Mouse (Mus musculus) heart, adult 2 months (tissue): ENCODE data around the gene Tfb2m. TPM values are rescaled to one million over a fixed set of nuclear protein-coding genes. Genes with fewer than 3 reads are reported as not detected.

ENCODE experiments used
- DNase-seq, 2 experiments: peaks; one replicate each; pipeline ENCODE4 v3.0.0; 2021
- H3K27ac ChIP-seq: fragments of 200-600 bp; 2 replicates; pipeline ENCODE4 v1.8.1; 2022
- H3K27me3 ChIP-seq: fragments of 200-500 bp; 2 replicates; pipeline ENCODE4 v1.6.1; 2012; ENCODE audit warnings: mild to moderate bottlenecking, low read length, inconsistent platforms, mixed read lengths; ENCODE audit not compliant: control insufficient read depth, insufficient read depth
- H3K36me3 ChIP-seq: fragments of 200-500 bp; 2 replicates; pipeline ENCODE4 v1.6.1; 2012; ENCODE audit warnings: low read length, inconsistent platforms; ENCODE audit not compliant: control insufficient read depth, insufficient read depth
- H3K4me1 ChIP-seq: fragments of 200-500 bp; 2 replicates; pipeline ENCODE4 v1.6.1; 2011; ENCODE audit warnings: low read length; ENCODE audit not compliant: control insufficient read depth, insufficient read depth
- H3K4me3 ChIP-seq: fragments of 200-600 bp; 2 replicates; pipeline ENCODE4 v1.8.1; 2022
- H3K79me2 ChIP-seq: fragments of 200-500 bp; replicated peaks from 2 replicates; pipeline ENCODE4 v1.6.1; 2012; ENCODE audit warnings: mild to moderate bottlenecking, inconsistent platforms, low read length, moderate library complexity, mixed read lengths; ENCODE audit not compliant: control insufficient read depth, insufficient read depth
- H3K9ac ChIP-seq: fragments of 200-500 bp; 2 replicates; pipeline ENCODE4 v1.6.1; 2012; ENCODE audit warnings: low read depth, mild to moderate bottlenecking, control low read depth, inconsistent platforms, low read length, mixed read lengths
- CTCF ChIP-seq: fragments of 200-600 bp; IDR thresholded peaks from 2 replicates; pipeline ENCODE4 v1.8.1; 2022; ENCODE audit warnings: antibody characterized with exemption, mild to moderate bottlenecking, moderate library complexity
- EP300 ChIP-seq: fragments of 200-500 bp; IDR thresholded peaks from 2 replicates; pipeline ENCODE4 v1.6.1; 2011; ENCODE audit warnings: low read depth, low read length, control low read depth; ENCODE audit not compliant: insufficient read depth
- POLR2A ChIP-seq: fragments of 200-500 bp; IDR thresholded peaks from 2 replicates; pipeline ENCODE4 v1.6.1; 2011; ENCODE audit warnings: mild to moderate bottlenecking, low read depth, low read length, control low read depth; ENCODE audit not compliant: insufficient read depth
- WGBS: fragments of 180-500 bp; shearing (Covaris S2); methylation state at CpG from one replicate; pipeline ENCODE4 v1.1.7; 2018; 5-methylcytosine and 5-hydroxymethylcytosine counted together
- intact Hi-C: fragments of 180-260 bp; cut with DNase I; formaldehyde crosslinking; loops from one replicate; pipeline ENCODE4 v1.15.1; 2025
- polyA plus RNA-seq: library from polyadenylated mRNA; depleted of rRNA; stranded (reverse); fragments of >200 nt; gene quantifications from 2 replicates; pipeline ENCODE4 v1.2.3, GENCODE M21; 2012
- total RNA-seq, 2 experiments: library from RNA; stranded (reverse); gene quantifications; 2 replicates each; pipeline ENCODE4 v1.2.3; 2021

Gene Tfb2m
- total and polyA plus RNA-seq, 3 experiments: 19.2 to 58.3 (median 51.3) TPM

DNA sequence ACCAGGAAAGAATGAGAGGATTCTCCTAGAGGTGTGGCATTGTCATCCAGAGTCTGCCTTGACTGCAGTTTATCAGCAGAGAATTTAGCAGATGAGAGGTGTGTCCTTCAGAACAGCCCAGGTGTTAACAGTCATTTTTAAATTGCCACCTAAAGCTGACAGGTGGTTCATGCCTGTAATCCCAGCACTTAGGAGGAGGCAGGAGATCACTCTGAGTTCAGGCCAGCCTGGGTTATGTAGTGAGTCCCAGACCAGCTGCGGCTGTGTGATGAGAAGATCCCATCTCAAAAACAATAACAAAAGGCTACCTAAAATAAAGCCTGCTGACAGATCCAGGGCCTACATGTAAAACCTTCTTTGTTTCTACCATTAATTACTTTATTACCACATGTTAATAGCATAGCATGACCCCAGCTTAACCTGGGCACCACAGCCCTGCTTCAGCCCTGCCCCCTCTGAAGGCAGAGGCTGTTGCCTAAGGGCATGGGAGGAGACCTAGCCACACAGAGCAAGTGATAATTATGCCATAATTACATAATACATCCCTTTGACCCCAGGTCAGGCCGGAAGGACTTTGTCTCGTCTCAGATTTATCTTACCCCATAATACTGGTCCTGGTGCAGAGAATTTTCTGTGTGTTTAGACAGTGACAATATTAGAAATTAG is 40.5 kb upstream of the Tfb2m start:
- intact Hi-C loops: no loop called here
- 54% methylated on average over 3 of the region's 3 CpGs for WGBS
- DNase-seq: no peak
- no peak overlapping the region for H3K9ac ChIP-seq
- H3K36me3 ChIP-seq: peaks cover 31% of the 10 kb centered on the region
- peaks cover 21% of the 10 kb centered on the region for H3K4me1 ChIP-seq
- H3K27ac ChIP-seq: peak overlapping the region; percentile 82
- no peaks in the 10 kb centered on the region; the same call in 1 of the 2 replicates for H3K79me2 ChIP-seq
- no peak overlapping the region for H3K4me3 ChIP-seq
- TF ChIP-seq CTCF (no peak), EP300 (no peak), POLR2A (no peak)
- H3K27me3 ChIP-seq: no peaks in the 10 kb centered on the region

DNA sequence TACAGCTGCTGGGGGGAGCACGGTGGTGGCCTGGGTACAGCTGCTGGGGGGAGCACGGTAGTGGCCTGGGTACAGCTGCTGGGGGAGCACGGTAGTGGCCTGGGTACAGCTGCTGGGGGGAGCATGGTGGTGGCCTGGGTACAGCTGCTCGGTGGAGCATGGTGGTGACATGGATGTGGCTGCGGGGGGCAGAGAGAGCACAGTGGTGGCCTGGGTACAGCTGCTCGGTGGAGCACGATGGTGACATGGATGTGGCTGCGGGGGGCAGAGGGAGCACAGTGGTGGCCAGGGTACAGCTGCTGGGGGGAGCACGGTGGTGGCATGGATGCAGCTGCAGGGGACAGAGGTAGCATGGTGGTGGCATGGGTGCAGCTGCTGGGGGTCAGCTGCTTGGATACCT is 39.6 kb upstream of the Tfb2m start:
- Histone ChIP-seq H3K36me3 (peaks cover 39% of the 10 kb centered on the region), H3K79me2 (no peaks in the 10 kb centered on the region; the same call in 1 of the 2 replicates), H3K4me3 (no peak overlapping the region), H3K4me1 (peaks cover 22% of the 10 kb centered on the region), H3K9ac (peak overlapping the region; percentile 1; the same call in 1 of the 2 replicates), H3K27me3 (no peaks in the 10 kb centered on the region), H3K27ac (peak overlapping the region; percentile 82; the same call in 1 of the 2 replicates)
- no peak for DNase-seq
- TF ChIP-seq CTCF (no peak), POLR2A (no peak), EP300 (no peak)
- intact Hi-C loops: no loop called here
- WGBS: 87% methylated on average over 9 of the region's 9 CpGs

DNA sequence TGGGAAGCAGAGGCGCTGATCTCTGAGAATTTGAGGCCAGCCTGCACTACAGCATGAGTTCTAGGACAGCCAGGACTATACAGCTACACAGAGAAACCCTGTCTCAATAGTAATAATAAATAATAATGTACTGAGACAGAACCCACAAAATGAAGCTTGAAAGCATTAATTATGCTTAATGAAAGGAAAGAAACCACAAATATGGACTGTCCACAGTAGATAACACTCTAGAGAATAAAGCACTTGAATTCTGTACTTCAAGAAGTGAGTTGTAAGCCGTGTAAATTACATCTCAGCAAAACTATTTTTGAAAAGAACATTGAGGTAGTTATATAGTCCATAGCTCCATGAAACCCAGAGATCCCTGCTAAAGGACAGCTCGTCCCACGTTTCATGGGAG is 38.2 kb upstream of the Tfb2m start:
- Histone ChIP-seq H3K9ac (no peak overlapping the region), H3K79me2 (no peaks in the 10 kb centered on the region; the same call in 1 of the 2 replicates), H3K4me3 (no peak overlapping the region), H3K27ac (peak overlapping the region; percentile 49), H3K27me3 (no peaks in the 10 kb centered on the region), H3K4me1 (peaks cover 21% of the 10 kb centered on the region), H3K36me3 (peaks cover 39% of the 10 kb centered on the region)
- DNase-seq: no peak
- 79% methylated on average over 4 of the region's 4 CpGs for WGBS
- intact Hi-C loops: no loop called here
- TF ChIP-seq EP300: no peak

DNA sequence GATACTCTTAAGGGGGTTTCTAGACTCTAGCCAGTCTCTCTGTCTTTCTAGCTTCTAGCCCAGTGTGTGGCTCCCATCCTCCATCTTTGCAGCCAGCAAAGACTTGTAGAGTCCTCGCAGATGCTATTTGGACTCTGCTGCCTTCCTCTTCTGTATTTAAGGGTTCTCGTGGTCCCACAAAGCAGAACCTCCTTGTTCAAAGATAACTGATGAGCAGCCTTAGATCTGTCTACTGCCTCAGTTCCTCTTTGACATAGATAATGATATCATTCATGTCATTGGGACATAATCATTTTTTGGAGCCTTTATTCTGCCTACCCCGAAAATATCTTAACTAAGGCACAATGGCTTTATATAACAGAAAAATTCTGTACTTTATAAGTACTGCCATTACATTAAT is 37.0 kb upstream of the Tfb2m start:
- Histone ChIP-seq H3K4me3 (no peak overlapping the region), H3K36me3 (peaks cover 35% of the 10 kb centered on the region), H3K27ac (no peak overlapping the region; the same call in 1 of the 2 replicates), H3K27me3 (no peaks in the 10 kb centered on the region), H3K4me1 (peaks cover 17% of the 10 kb centered on the region), H3K9ac (no peak overlapping the region), H3K79me2 (no peaks in the 10 kb centered on the region)
- intact Hi-C loops: loop anchor here (2.0 kb wide), 1 partner anchor 36 kb away; the partner anchor contains the start of genes Cnst and Tfb2m
- no peak for TF ChIP-seq EP300
- TF ChIP-seq POLR2A: no peak
- TF ChIP-seq CTCF: no peak
- 85% methylated on average over 3 of the region's 3 CpGs for WGBS
- DNase-seq: no peak

DNA sequence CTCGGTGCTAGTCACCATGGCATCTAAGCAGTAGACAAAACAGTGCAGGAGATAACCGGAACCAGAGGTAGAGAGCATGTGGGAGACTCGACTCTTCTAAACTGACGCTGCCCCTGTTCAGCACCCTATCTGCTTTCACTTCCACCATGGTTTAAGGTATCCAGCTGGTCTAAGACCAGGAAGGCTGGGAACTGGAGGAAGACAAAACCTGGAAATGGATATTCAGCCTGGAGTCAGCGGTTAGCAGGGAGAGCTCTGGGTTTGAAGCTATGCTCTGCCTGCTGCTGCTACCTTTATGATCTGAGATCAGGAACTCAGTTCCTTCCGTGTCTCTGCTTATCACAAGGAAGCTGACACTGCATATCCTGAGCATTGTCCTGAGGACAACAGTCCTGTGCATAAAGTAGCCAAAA is 36.0 kb upstream of the Tfb2m start:
- peak overlapping the region; percentile 17; the same call in 1 of the 2 replicates for H3K4me3 ChIP-seq
- 10% methylated on average over 6 of the region's 6 CpGs for WGBS
- TF ChIP-seq CTCF: no peak
- TF ChIP-seq POLR2A: peak; percentile 59; the same call in 1 of the 2 replicates
- TF ChIP-seq EP300: peak; percentile 70; the same call in 1 of the 2 replicates
- DNase-seq: peak in 1 of 2 experiments; percentile 57
- no peaks in the 10 kb centered on the region; the same call in 1 of the 2 replicates for H3K79me2 ChIP-seq
- H3K27me3 ChIP-seq: no peaks in the 10 kb centered on the region
- H3K4me1 ChIP-seq: peaks cover 15% of the 10 kb centered on the region
- H3K36me3 ChIP-seq: peaks cover 28% of the 10 kb centered on the region
- intact Hi-C loops: loop anchor here (2.0 kb wide), 1 partner anchor 35 kb away; the partner anchor contains the start of genes Cnst and Tfb2m
- H3K27ac ChIP-seq: peak overlapping the region; percentile 66
- H3K9ac ChIP-seq: no peak overlapping the region

DNA sequence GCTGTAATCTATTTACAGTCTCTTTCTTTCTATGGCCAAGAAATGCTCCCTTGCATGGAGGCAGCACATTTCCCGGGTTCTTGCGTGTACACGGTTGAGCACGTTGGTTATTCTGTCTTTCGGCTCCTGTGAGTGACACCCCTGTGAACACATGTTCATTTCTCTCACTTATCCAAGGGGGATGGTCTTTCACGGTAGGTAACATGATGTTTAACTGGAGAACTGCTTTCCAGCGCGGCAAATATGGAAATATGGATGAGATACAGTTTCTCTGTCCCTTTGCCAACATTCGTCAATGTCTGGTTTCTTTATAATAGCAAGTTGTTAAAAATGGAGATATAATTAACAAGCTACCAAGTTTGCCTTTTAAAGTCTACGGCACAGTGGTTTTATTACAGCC is 35.4 kb upstream of the Tfb2m start:
- intact Hi-C loops: no loop called here
- H3K27ac ChIP-seq: peak overlapping the region; percentile 66
- H3K27me3 ChIP-seq: no peaks in the 10 kb centered on the region
- H3K9ac ChIP-seq: no peak overlapping the region
- H3K4me3 ChIP-seq: 0 out of 2 replicates have a peak overlapping the region, but pooled peaks have one; percentile 17
- no peak for TF ChIP-seq POLR2A
- TF ChIP-seq CTCF: no peak
- TF ChIP-seq EP300: no peak
- H3K79me2 ChIP-seq: no peaks in the 10 kb centered on the region; the same call in 1 of the 2 replicates
- H3K36me3 ChIP-seq: peaks cover 25% of the 10 kb centered on the region
- DNase-seq: no peak
- WGBS: 78% methylated on average over 10 of the region's 10 CpGs
- H3K4me1 ChIP-seq: peaks cover 11% of the 10 kb centered on the region
